Mouse (Mus musculus) mesoderm, embryonic 11.5 days (tissue): ENCODE results near the gene Fam32a.

ENCODE experiments used
- DNase-seq: peaks from one replicate; pipeline ENCODE4 v3.0.0-alpha.2; 2012; ENCODE audit warnings: low read depth, low spot score

Gene Fam32a

GRCm38 (mm10) chr8:72219541-72220363 is at the start of gene Fam32a:
Gene Fam32a, plus strand, starts transcription at chr8:72219730.
- peak; percentile 99 for DNase-seq

GRCm38 (mm10) chr8:72177346-72177925 is 42.1 kb upstream of the Fam32a start:
- DNase-seq = peak; percentile 67

GRCm38 (mm10) chr8:72183554-72184202 is 35.9 kb upstream of the Fam32a start:
- no peak for DNase-seq

GRCm38 (mm10) chr8:72187793-72188331 is 31.7 kb upstream of the Fam32a start:
- no peak for DNase-seq

GRCm38 (mm10) chr8:72189417-72190214 is 29.9 kb upstream of the Fam32a start, which contains the start of gene Hsh2d:
Gene Hsh2d, plus strand, starts transcription at chr8:72189638.
- no peak for DNase-seq

GRCm38 (mm10) chr8:72190215-72190539 is 29.4 kb upstream of the Fam32a start:
- no peak for DNase-seq

GRCm38 (mm10) chr8:72192065-72192464 is 27.5 kb upstream of the Fam32a start:
- no peak for DNase-seq

- DNase-seq = no peak
Observed at GRCm38 (mm10) chr8:72197997-72198396, 21.5 kb upstream of the Fam32a start.

- DNase-seq = no peak
Observed at GRCm38 (mm10) chr8:72208582-72208981, 10.9 kb upstream of the Fam32a start.

GRCm38 (mm10) chr8:72210222-72210621 is 9.3 kb upstream of the Fam32a start:
- DNase-seq = no peak

GRCm38 (mm10) chr8:72210710-72211109 is 8.8 kb upstream of the Fam32a start:
- DNase-seq = no peak

- no peak for DNase-seq
Observed at GRCm38 (mm10) chr8:72211846-72212245, 7.7 kb upstream of the Fam32a start.

GRCm38 (mm10) chr8:72212751-72213150 is 6.8 kb upstream of the Fam32a start, which contains the start of gene Cib3:
Gene Cib3, minus strand, starts transcription at chr8:72212837.
- no peak for DNase-seq

GRCm38 (mm10) chr8:72213536-72213935 is 6.0 kb upstream of the Fam32a start, which contains the start of gene Gm11034:
Gene Gm11034, minus strand, starts transcription at chr8:72213636.
- DNase-seq = no peak

- no peak for DNase-seq
Observed at GRCm38 (mm10) chr8:72215060-72215459, 4.5 kb upstream of the Fam32a start.

- DNase-seq = no peak
Observed at GRCm38 (mm10) chr8:72215871-72216270, 3.7 kb upstream of the Fam32a start.

- no peak for DNase-seq
Observed at GRCm38 (mm10) chr8:72218781-72219540, 569 bp upstream of the Fam32a start.

GRCm38 (mm10) chr8:72220758-72221157 is 1.2 kb downstream of the Fam32a start:
- no peak for DNase-seq

- DNase-seq = no peak
Observed at GRCm38 (mm10) chr8:72222656-72223055, 3.1 kb downstream of the Fam32a start.

GRCm38 (mm10) chr8:72239499-72240402 is 20.2 kb downstream of the Fam32a start, which contains the start of gene Ap1m1:
Gene Ap1m1, plus strand, starts transcription at chr8:72240018.
- DNase-seq = peak; percentile 99
